Mouse (Mus musculus): Measurements from ENCODE around the gene Rplp2.
"Not testable (repeated sequence)": the region's sequence is repeated elsewhere in the genome, so short reads cannot be mapped to it uniquely, and the experiment has no call there.

Gene Rplp2

GRCm38 (mm10) chr7:141447110-141447991 is at the start of gene Rplp2:
Rplp2 (plus strand) TSS chr7:141447370.
- DNase-seq (ENCODE audit: low spot score) = peak; percentile 96

- DNase-seq (ENCODE audit: low spot score) = peak; percentile 80
These were observed 43.9 kb upstream of the Rplp2 start for GRCm38 (mm10) chr7:141403305-141403704.

GRCm38 (mm10) chr7:141405466-141405865 is 41.7 kb upstream of the Rplp2 start:
- DNase-seq (ENCODE audit: low spot score) = no peak

GRCm38 (mm10) chr7:141407670-141408069 is 39.5 kb upstream of the Rplp2 start:
- DNase-seq (ENCODE audit: low spot score) = not testable (repeated sequence)

- DNase-seq (ENCODE audit: low spot score) = peak; percentile 91
These were observed 38.3 kb upstream of the Rplp2 start for GRCm38 (mm10) chr7:141408833-141409232.

- DNase-seq (ENCODE audit: low spot score) = no peak
These were observed 36.5 kb upstream of the Rplp2 start for GRCm38 (mm10) chr7:141410631-141411030.

GRCm38 (mm10) chr7:141411667-141412066 is 35.5 kb upstream of the Rplp2 start:
- no peak for DNase-seq (ENCODE audit: low spot score)

GRCm38 (mm10) chr7:141413331-141413730 is 33.8 kb upstream of the Rplp2 start:
- no peak for DNase-seq (ENCODE audit: low spot score)

- peak; percentile 100 for DNase-seq (ENCODE audit: low spot score)
These were observed 33.2 kb upstream of the Rplp2 start, which contains the start of gene Gatd1 for GRCm38 (mm10) chr7:141413809-141414584. Gatd1 (minus strand) TSS chr7:141414136.

GRCm38 (mm10) chr7:141416144-141416841 is 30.9 kb upstream of the Rplp2 start:
- DNase-seq (ENCODE audit: low spot score) = no peak

- no peak for DNase-seq (ENCODE audit: low spot score)
These were observed 29.2 kb upstream of the Rplp2 start for GRCm38 (mm10) chr7:141417731-141418681.

GRCm38 (mm10) chr7:141418970-141419369 is 28.2 kb upstream of the Rplp2 start:
- no peak for DNase-seq (ENCODE audit: low spot score)

- no peak for DNase-seq (ENCODE audit: low spot score)
These were observed 27.0 kb upstream of the Rplp2 start for GRCm38 (mm10) chr7:141420030-141420702.

- DNase-seq (ENCODE audit: low spot score) = no peak
These were observed 23.4 kb upstream of the Rplp2 start for GRCm38 (mm10) chr7:141423811-141424210.

GRCm38 (mm10) chr7:141426948-141427730 is 20.0 kb upstream of the Rplp2 start:
- DNase-seq (ENCODE audit: low spot score) = no peak

- no peak for DNase-seq (ENCODE audit: low spot score)
These were observed 18.5 kb upstream of the Rplp2 start for GRCm38 (mm10) chr7:141428701-141429100.

GRCm38 (mm10) chr7:141429310-141429709 is 17.9 kb upstream of the Rplp2 start, which contains the start of gene Cend1:
Cend1 (minus strand) TSS chr7:141429491.
- peak; percentile 85 for DNase-seq (ENCODE audit: low spot score)

- no peak for DNase-seq (ENCODE audit: low spot score)
These were observed 17.2 kb upstream of the Rplp2 start for GRCm38 (mm10) chr7:141429840-141430584.
